Mouse (Mus musculus) intestine, embryonic 16.5 days (tissue): ENCODE measurements around the gene Kat14. TPM values are rescaled to one million over a fixed set of nuclear protein-coding genes. Genes with fewer than 3 reads are reported as not detected.

ENCODE experiments used
- ATAC-seq: fragments of 200-750 bp; cut with Nextera tagmentation; 2 replicates; pipeline ENCODE4 v1.8.0; 2017; ENCODE audit warnings: moderate TSS enrichment, moderate library complexity
- H3K27ac ChIP-seq: fragments of 300-500 bp; sonication (generic); 2 replicates; pipeline ENCODE4 v1.5.1; 2014; ENCODE audit warnings: mild to moderate bottlenecking, low read length
- H3K27me3 ChIP-seq: fragments of 300-500 bp; sonication (generic); replicated peaks from 2 replicates; pipeline ENCODE4 v1.6.1; 2014; ENCODE audit warnings: low read length, control low read depth, mixed read lengths; ENCODE audit not compliant: control insufficient read depth, insufficient read depth
- H3K36me3 ChIP-seq: fragments of 300-500 bp; sonication (generic); 2 replicates; pipeline ENCODE4 v1.6.1; 2014; ENCODE audit warnings: low read length, control low read depth; ENCODE audit not compliant: control insufficient read depth, insufficient read depth
- H3K4me1 ChIP-seq: fragments of 300-500 bp; sonication (generic); 2 replicates; pipeline ENCODE4 v1.6.1; 2014; ENCODE audit warnings: low read length, control low read depth, mixed read lengths; ENCODE audit not compliant: control insufficient read depth, insufficient read depth
- H3K4me2 ChIP-seq: fragments of 300-500 bp; sonication (generic); 2 replicates; pipeline ENCODE4 v1.6.1; 2014; ENCODE audit warnings: low read depth, low read length, control low read depth
- H3K4me3 ChIP-seq: fragments of 300-500 bp; sonication (generic); 2 replicates; pipeline ENCODE4 v1.5.1; 2014; ENCODE audit warnings: mild to moderate bottlenecking, low read length
- H3K9ac ChIP-seq: fragments of 300-500 bp; sonication (generic); 2 replicates; pipeline ENCODE4 v1.6.1; 2014; ENCODE audit warnings: low read depth, low read length
- H3K9me3 ChIP-seq: fragments of 300-500 bp; sonication (generic); 2 replicates; pipeline ENCODE4 v1.6.1; 2016; ENCODE audit warnings: low read length, control low read depth; ENCODE audit not compliant: control insufficient read depth
- WGBS: fragments of 180-500 bp; shearing (Covaris S2); extraction: QIAGEN DNeasy Blood & Tissue Kit; methylation state at CpG from one replicate; pipeline ENCODE4 v1.1.7; 2014; 5-methylcytosine and 5-hydroxymethylcytosine counted together
- polyA plus RNA-seq: library from polyadenylated mRNA; unstranded; fragments of >200 nt; fragmentation: Nextera tagmentation; extraction: Ambion mirVana; gene quantifications from 2 replicates; pipeline ENCODE4 v1.2.1, GENCODE M21; 2015

The Kat14 gene
- polyA plus RNA-seq, 1 experiment from 2014 or later, result 45.5 TPM

DNA sequence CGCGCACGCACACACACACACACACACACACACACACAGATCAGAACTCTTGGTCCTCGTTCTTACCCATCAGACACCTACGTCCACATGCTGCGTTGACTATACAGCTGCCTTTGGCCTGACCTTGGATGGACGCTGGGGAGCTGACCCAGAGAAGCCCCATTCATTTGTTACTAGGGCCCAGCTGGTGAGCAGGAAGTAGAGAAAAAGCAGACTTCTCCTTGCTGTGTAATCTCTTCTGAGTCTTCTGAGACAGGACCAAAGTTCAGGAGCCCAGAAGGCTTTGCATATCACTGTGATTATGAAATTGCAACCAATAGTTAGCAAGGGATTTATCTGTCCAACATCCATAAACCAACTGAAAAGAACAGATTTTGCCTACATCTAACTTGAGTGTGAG lies 60.4 kb downstream of the Kat14 start:
- peak overlapping the region; percentile 17 for H3K4me3 ChIP-seq
- WGBS, result 52% methylated on average over 7 of the region's 7 CpGs
- peak overlapping the region; percentile 34 for H3K4me2 ChIP-seq
- peak overlapping the region; percentile 95 for H3K27ac ChIP-seq
- no peaks in the 10 kb centered on the region for H3K36me3 ChIP-seq
- H3K9ac ChIP-seq, result peak overlapping the region; percentile 41
- no peaks in the 10 kb centered on the region for H3K9me3 ChIP-seq
- H3K27me3 ChIP-seq, result no peaks in the 10 kb centered on the region
- ATAC-seq, result peak; percentile 90
- peaks cover 13% of the 10 kb centered on the region for H3K4me1 ChIP-seq

- 71% methylated on average over 5 of the region's 5 CpGs for WGBS
- no peak overlapping the region for H3K4me2 ChIP-seq
- peaks cover 13% of the 10 kb centered on the region for H3K4me1 ChIP-seq
- no peak overlapping the region for H3K27ac ChIP-seq
- ATAC-seq, result peak; percentile 21; the same call in 1 of the 2 replicates
- H3K27me3 ChIP-seq, result no peaks in the 10 kb centered on the region
- H3K4me3 ChIP-seq, result no peak overlapping the region
- no peaks in the 10 kb centered on the region for H3K9me3 ChIP-seq
- H3K36me3 ChIP-seq, result no peaks in the 10 kb centered on the region
- H3K9ac ChIP-seq, result no peak overlapping the region
These were observed 62.6 kb downstream of the Kat14 start for GRCm38 (mm10) chr2:144431286-144431825.

DNA sequence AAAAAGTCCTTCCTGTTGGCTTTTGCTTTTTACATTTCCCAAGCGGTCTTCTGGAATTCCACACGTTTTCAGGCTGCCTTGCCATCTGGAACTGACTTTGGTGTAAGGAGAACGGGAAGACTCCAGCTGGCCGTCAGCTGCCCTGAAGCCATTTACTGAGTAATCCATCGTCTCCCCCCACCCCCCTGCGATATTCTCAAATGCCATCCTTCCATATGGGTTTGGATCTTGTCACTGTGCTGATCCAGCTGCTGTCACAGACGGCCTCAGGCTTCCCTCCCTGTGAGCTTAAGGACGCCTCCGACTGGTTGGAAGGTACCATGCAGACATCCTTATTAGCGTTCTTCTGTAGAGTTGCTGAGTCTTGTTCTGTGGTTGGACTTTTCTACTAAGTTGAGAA lies 66.9 kb downstream of the Kat14 start:
- H3K9me3 ChIP-seq, result no peaks in the 10 kb centered on the region
- no peaks in the 10 kb centered on the region for H3K27me3 ChIP-seq
- H3K4me2 ChIP-seq, result no peak overlapping the region
- no peak overlapping the region for H3K27ac ChIP-seq
- no peak overlapping the region for H3K9ac ChIP-seq
- H3K4me3 ChIP-seq, result no peak overlapping the region
- H3K4me1 ChIP-seq, result no peaks in the 10 kb centered on the region
- 80% methylated on average over 10 of the region's 10 CpGs for WGBS
- ATAC-seq, result no peak
- no peaks in the 10 kb centered on the region for H3K36me3 ChIP-seq

- H3K4me1 ChIP-seq, result 0 out of 2 replicates have a peak, but pooled peaks cover 4% of the 10 kb centered on the region
These were observed 69.6 kb downstream of the Kat14 start for GRCm38 (mm10) chr2:144438424-144438823.

GRCm38 (mm10) chr2:144439191-144439700 lies 70.5 kb downstream of the Kat14 start:
- H3K36me3 ChIP-seq, result no peaks in the 10 kb centered on the region
- H3K4me2 ChIP-seq, result no peak overlapping the region
- H3K4me1 ChIP-seq, result 0 out of 2 replicates have a peak, but pooled peaks cover 4% of the 10 kb centered on the region
- H3K9ac ChIP-seq, result no peak overlapping the region
- no peak overlapping the region for H3K27ac ChIP-seq
- no peaks in the 10 kb centered on the region for H3K9me3 ChIP-seq
- no peaks in the 10 kb centered on the region for H3K27me3 ChIP-seq
- no peak for ATAC-seq
- 64% methylated on average over 3 of the region's 3 CpGs for WGBS
- H3K4me3 ChIP-seq, result no peak overlapping the region

More at GRCm38 (mm10) chr2:144438424-144438823, 69.6 kb downstream of the Kat14 start:
- Histone ChIP-seq H3K27ac (no peak overlapping the region), H3K4me2 (no peak overlapping the region), H3K9ac (no peak overlapping the region), H3K9me3 (no peaks in the 10 kb centered on the region), H3K4me3 (no peak overlapping the region), H3K27me3 (no peaks in the 10 kb centered on the region), H3K36me3 (no peaks in the 10 kb centered on the region)
- WGBS, result 61% methylated on average over 4 of the region's 4 CpGs
- no peak for ATAC-seq

GRCm38 (mm10) chr2:144441386-144441915 lies 72.7 kb downstream of the Kat14 start:
- Histone ChIP-seq H3K4me2 (no peak overlapping the region), H3K36me3 (no peaks in the 10 kb centered on the region), H3K9me3 (no peaks in the 10 kb centered on the region), H3K4me3 (no peak overlapping the region), H3K27ac (no peak overlapping the region; the same call in 1 of the 2 replicates), H3K4me1 (0 out of 2 replicates have a peak, but pooled peaks cover 4% of the 10 kb centered on the region), H3K9ac (0 out of 2 replicates have a peak overlapping the region, but pooled peaks have one; percentile 27), H3K27me3 (no peaks in the 10 kb centered on the region)
- ATAC-seq, result peak; percentile 80
- 65% methylated on average over 11 of the region's 11 CpGs for WGBS

GRCm38 (mm10) chr2:144446360-144446999 lies 77.7 kb downstream of the Kat14 start:
- H3K4me3 ChIP-seq, result no peak overlapping the region
- no peaks in the 10 kb centered on the region for H3K9me3 ChIP-seq
- no peak overlapping the region for H3K9ac ChIP-seq
- no peak overlapping the region for H3K27ac ChIP-seq
- 0 out of 2 replicates have a peak, but pooled peaks cover 2% of the 10 kb centered on the region for H3K4me1 ChIP-seq
- H3K27me3 ChIP-seq, result no peaks in the 10 kb centered on the region
- ATAC-seq, result no peak
- 76% methylated on average over 7 of the region's 7 CpGs for WGBS
- H3K36me3 ChIP-seq, result no peaks in the 10 kb centered on the region
- no peak overlapping the region for H3K4me2 ChIP-seq

DNA sequence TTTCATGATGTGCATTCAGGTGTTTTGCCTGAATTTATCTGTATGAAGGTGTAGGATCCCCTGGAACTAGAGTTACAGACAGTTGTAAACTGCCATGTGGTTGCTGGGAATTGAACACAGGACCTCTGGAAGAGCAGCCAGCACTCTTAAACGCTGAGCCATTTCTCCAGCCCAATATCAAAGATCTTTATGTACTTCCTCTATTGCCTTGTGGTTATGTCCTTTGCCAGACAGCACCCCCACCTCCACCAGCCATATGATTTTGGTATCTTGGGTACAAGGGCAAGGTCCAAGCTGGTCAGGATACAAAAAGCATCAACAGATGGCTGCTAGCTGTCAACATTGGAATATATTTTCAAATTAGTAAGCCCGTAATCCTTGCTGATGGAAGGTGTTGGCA lies 81.6 kb downstream of the Kat14 start:
- ATAC-seq, result no peak
- Histone ChIP-seq H3K4me2 (no peak overlapping the region), H3K27me3 (0 out of 2 replicates have a peak, but pooled peaks cover 3% of the 10 kb centered on the region), H3K4me3 (no peak overlapping the region), H3K27ac (no peak overlapping the region), H3K4me1 (no peaks in the 10 kb centered on the region), H3K9ac (no peak overlapping the region), H3K36me3 (no peaks in the 10 kb centered on the region), H3K9me3 (no peaks in the 10 kb centered on the region)
- WGBS, result 75% methylated on average over 2 of the region's 2 CpGs

- no peak overlapping the region for H3K4me3 ChIP-seq
- H3K27ac ChIP-seq, result no peak overlapping the region
- 13% methylated on average over 8 of the region's 8 CpGs for WGBS
- no peaks in the 10 kb centered on the region for H3K36me3 ChIP-seq
- H3K9me3 ChIP-seq, result no peaks in the 10 kb centered on the region
- H3K27me3 ChIP-seq, result 0 out of 2 replicates have a peak, but pooled peaks cover 3% of the 10 kb centered on the region
- no peak overlapping the region for H3K9ac ChIP-seq
- H3K4me1 ChIP-seq, result no peaks in the 10 kb centered on the region
- H3K4me2 ChIP-seq, result no peak overlapping the region
- peak; percentile 86 for ATAC-seq
These were observed 83.7 kb downstream of the Kat14 start for GRCm38 (mm10) chr2:144452364-144453008.
